Mouse (Mus musculus): ENCODE data around the gene Olfr104-ps.

Gene Olfr104-ps

DNA sequence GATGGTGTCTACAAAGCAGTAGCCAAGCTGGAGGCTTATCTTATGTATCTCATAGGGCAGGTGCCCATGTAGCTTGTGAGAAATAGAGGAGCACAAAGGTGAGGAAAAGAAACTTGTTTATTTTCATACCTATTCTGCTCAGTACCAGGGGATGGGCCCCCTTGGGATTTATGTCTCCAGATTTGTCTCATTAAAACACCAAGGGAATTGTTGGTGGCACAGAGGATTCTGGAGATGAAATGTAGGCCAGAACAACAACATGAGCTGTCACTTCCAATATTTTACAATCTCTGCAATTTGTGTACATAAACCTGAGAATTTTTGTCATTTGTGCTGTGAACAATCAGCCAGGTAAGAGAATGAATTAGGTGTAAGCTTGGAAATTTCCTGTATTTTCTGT is at the start of gene Olfr104-ps:
Olfr104-ps (plus strand) TSS at position 301 of the 400 bp plus-strand sequence.
- DNase-seq, result no peak

DNA sequence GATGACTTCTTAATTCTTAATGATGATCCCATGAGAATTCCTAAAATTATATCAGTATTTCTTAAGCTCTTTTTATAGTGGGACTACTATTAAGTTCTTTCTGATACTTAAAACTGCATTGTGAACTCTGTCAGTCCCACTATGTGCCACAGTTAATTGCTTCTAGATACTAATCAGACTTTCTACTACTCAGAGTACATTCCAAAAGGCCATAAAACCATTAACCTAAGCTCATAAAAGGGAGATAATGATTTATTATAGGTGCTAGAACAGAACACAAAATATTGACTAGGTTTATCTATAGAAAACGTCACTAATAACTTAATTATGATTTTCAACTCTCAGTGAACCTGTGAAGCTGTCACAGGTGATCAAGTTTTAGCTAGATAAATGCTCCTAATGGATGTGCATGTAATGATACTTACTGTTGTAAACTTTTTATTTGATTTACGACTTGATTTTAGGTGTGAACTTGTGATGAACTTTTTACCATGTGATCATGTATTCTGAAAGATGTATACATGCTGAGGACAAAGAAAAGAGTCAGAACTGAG is 49.2 kb upstream of the Olfr104-ps start:
- no peak for DNase-seq

DNA sequence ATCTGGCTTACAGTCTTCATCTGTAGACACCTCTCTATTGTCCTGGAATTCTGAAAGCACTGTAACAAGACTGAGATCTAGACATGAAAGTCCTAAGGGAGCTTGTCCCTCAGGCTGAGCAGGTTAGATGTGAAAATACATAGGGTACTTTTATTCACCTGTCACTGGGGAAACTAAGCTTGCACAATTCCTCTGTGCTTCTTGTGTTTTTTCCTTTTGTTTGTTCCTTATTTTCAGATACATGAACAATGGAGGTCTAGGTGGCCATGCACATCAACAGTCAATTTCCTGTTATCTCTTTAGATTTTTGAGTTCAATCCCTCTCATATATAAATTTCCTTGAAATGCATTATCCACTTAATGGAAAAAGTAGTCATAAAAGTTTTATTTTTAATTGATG is 42.4 kb upstream of the Olfr104-ps start, which contains the start of gene Olfr102:
Olfr102 (minus strand) TSS at position 101 of the 400 bp plus-strand sequence.
- no peak for DNase-seq

DNA sequence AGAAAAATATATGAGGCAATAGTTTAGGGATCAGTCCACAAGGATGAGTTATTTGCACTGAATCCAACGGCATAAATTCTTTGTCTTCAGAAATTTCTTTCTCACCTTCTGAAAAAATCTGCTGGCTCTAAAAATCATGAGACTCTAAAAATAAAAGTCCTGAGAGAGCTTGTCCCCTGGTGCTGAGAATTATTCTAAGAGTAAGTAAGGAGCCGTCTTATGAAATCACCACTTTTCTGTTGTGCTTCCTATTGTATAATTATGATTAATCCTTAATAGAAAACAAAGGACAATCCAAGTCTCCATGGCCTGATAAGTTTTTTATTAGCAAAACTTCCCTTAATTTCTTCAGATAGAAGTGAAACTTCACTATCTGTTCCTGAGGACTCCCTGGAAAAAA is 19.8 kb upstream of the Olfr104-ps start, which contains the start of gene Olfr103:
Olfr103 (minus strand) TSS at position 101 of the 400 bp plus-strand sequence.
- no peak for DNase-seq

DNA sequence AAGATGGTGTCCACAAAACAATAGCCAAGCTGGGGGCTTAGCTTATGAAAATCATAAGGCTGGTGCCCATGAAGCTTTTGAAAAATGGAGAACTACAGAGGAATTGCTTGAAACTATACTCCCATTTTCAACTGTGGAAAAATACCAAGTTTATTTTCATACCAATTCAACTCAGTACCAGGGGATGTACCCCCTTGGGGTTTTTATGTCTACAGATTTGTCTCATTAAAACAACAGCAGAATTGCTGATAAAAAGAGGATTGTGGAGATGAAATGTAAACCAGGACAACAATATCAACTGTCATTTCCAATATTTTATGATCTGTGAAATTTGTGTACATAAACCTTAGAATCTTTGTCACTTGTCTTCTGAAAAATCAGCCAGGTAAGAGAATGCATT is 19.4 kb downstream of the Olfr104-ps start, which contains the start of gene Olfr105-ps:
Olfr105-ps (plus strand) TSS at position 301 of the 400 bp plus-strand sequence.
- no peak for DNase-seq

DNA sequence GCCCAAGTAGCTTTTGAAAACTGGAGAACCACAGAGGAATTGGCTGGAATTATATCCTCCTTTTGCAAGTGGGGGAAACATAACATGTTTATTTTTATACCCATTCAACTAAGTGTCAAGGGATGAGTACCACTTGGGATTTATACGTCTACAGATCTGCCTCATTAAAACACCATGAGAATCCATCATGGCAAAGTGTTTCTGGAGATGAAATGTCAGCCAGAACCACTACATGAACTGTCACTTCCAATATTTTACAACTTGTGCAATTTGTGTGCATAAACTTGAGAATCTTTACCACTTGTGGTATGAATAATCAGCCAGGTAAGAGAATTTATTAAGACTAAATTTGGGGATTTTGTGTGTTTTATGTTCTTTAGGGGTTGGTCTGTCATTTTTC is 30.7 kb downstream of the Olfr104-ps start, which contains the start of gene Olfr106-ps:
Olfr106-ps (plus strand) TSS at position 301 of the 400 bp plus-strand sequence.
- DNase-seq, result no peak

DNA sequence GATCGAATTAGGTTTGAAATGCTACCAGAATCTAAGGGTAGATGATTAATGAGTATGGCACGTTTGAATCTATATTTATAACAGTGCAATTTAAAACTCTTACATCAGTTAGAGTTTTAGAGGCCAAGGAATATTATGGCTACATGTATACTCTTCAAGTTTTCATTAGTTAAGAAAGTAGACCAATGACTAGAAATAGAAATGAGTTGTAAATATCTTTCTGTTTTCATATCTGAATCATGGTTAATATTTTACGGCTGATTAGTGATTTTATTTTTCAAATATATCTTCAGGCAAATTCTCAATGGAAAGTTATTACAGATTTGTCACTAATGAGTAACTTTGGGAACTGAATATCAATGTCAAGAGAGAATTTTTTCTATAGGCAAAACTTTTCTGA is 39.5 kb downstream of the Olfr104-ps start, which contains the start of gene Olfr107:
Olfr107 (plus strand) TSS at position 301 of the 400 bp plus-strand sequence.
- no peak for DNase-seq

DNA sequence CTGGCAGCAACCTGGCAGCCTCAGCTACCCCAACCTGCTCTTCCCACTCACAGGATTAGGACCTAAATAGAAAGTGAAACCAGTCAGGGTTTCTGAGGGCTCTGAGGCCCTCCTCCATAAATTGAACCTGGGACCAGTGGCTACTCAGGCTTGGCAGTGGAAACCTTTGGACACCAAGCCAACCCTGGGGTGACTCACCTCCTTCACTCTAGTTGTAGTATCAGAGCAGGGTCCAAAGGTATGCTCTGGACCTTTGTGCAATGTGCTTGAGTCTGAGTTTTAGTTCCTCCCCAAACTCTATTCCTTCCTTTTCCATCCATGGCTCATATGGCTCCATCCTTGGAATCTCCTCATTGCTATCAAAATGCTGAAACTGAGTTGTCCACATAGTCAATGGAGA is 54.0 kb downstream of the Olfr104-ps start:
- DNase-seq, result no peak

Data from thymus, postnatal 25 days (tissue).